Mouse (Mus musculus) myocyte (in vitro differentiated cells): Measurements from ENCODE around the gene Tstd2. TPM values are rescaled to one million over a fixed set of nuclear protein-coding genes. Genes with fewer than 3 reads are reported as not detected.

Experiments
- H3K27me3 ChIP-seq: one replicate; pipeline ENCODE4 v1.6.1; 2011; ENCODE audit not compliant: control insufficient read depth, insufficient read depth, insufficient read length
- H3K36me3 ChIP-seq: one replicate; pipeline ENCODE4 v1.6.1; 2011; ENCODE audit not compliant: control insufficient read depth, insufficient read depth
- H3K4me2 ChIP-seq: one replicate; pipeline ENCODE4 v1.6.1; 2011; ENCODE audit warnings: low read depth, control low read depth
- H3K4me3 ChIP-seq: one replicate; pipeline ENCODE4 v1.5.1; 2011; ENCODE audit warnings: mild to moderate bottlenecking, control low read depth, moderate library complexity
- H3K79me2 ChIP-seq: one replicate; pipeline ENCODE4 v1.6.1; 2011; ENCODE audit not compliant: control insufficient read depth, insufficient read depth
- H3ac ChIP-seq: one replicate; pipeline ENCODE4 v1.6.1; 2011; ENCODE audit not compliant: control insufficient read depth, insufficient read length
- CEBPB ChIP-seq: IDR thresholded peaks from 2 replicates; pipeline ENCODE4 v1.6.1; 2011; ENCODE audit warnings: mild to moderate bottlenecking, moderate library complexity; ENCODE audit not compliant: poor library complexity, insufficient read depth, severe bottlenecking
- E2F4 ChIP-seq: IDR thresholded peaks from one replicate; pipeline ENCODE4 v1.6.1; 2011; ENCODE audit warnings: mild to moderate bottlenecking, control low read depth, moderate library complexity; ENCODE audit not compliant: insufficient read depth
- MAX ChIP-seq: IDR thresholded peaks from one replicate; pipeline ENCODE4 v1.6.1; 2011; ENCODE audit warnings: low read depth, mild to moderate bottlenecking, control low read depth
- MYOD1 ChIP-seq, 3 experiments: IDR thresholded peaks; one replicate each; pipeline ENCODE4 v1.6.1; 2011; ENCODE audit warnings: control low read depth in 2 of 3, low read depth in 2 of 3, mild to moderate bottlenecking in 2 of 3, moderate library complexity in 1 of 3; ENCODE audit not compliant: insufficient read length in 2 of 3, control insufficient read depth in 1 of 3
- MYOG ChIP-seq, 3 experiments: IDR thresholded peaks; one replicate each; pipeline ENCODE4 v1.6.1; 2011; ENCODE audit warnings: control low read depth in 2 of 3, low read depth in 2 of 3, mild to moderate bottlenecking in 2 of 3; ENCODE audit not compliant: insufficient read length in 2 of 3, control insufficient read depth in 1 of 3, insufficient read depth in 1 of 3
- POLR2A ChIP-seq: IDR thresholded peaks from one replicate; pipeline ENCODE4 v1.6.1; 2011; ENCODE audit warnings: low read depth, mild to moderate bottlenecking, control low read depth, moderate library complexity; ENCODE audit not compliant: insufficient read length
- POLR2AphosphoS2 ChIP-seq: IDR thresholded peaks from one replicate; pipeline ENCODE4 v1.6.1; 2011; ENCODE audit warnings: low read depth, control low read depth; ENCODE audit not compliant: insufficient read length
- REST ChIP-seq: IDR thresholded peaks from one replicate; pipeline ENCODE4 v1.6.1; 2011; ENCODE audit warnings: mild to moderate bottlenecking, control low read depth, moderate library complexity; ENCODE audit not compliant: insufficient read depth, insufficient read length
- SRF ChIP-seq: IDR thresholded peaks from one replicate; pipeline ENCODE4 v1.6.1; 2011; ENCODE audit warnings: low read depth; ENCODE audit not compliant: control insufficient read depth, insufficient read length
- TCF12 ChIP-seq: IDR thresholded peaks from one replicate; pipeline ENCODE4 v1.6.1; 2011; ENCODE audit warnings: mild to moderate bottlenecking, control low read depth; ENCODE audit not compliant: poor library complexity, insufficient read depth, severe bottlenecking
- TCF3 ChIP-seq: IDR thresholded peaks from one replicate; pipeline ENCODE4 v1.6.1; 2011; ENCODE audit warnings: low read depth, control low read depth; ENCODE audit not compliant: insufficient read length
- USF1 ChIP-seq: IDR thresholded peaks from one replicate; pipeline ENCODE4 v1.6.1; 2011; ENCODE audit warnings: low read depth, mild to moderate bottlenecking, control low read depth, moderate library complexity
- polyA plus RNA-seq: library from polyadenylated mRNA; unstranded; fragments of >200 nt; fragmentation: generic; extraction: Trizol; gene quantifications from one replicate; pipeline ENCODE4 v1.2.1, GENCODE M21; 2012; ENCODE audit warnings: missing spikeins

The Tstd2 gene
- polyA plus RNA-seq, 1 experiment: 14.9 TPM

- no peak overlapping the region for H3K4me3 ChIP-seq
- H3K27me3 ChIP-seq: no peaks in the 10 kb centered on the region
- TF ChIP-seq POLR2A (no peak), REST (no peak), TCF12 (no peak), SRF (no peak), TCF3 (no peak), MYOD1 (IDR thresholded peaks at IDR 0.05; ENCODE audit: control insufficient read depth in 1 of 3, insufficient read length in 2 of 3, low read depth in 2 of 3) (no peak), MYOG (IDR thresholded peaks at IDR 0.05; ENCODE audit: control insufficient read depth in 1 of 3, insufficient read depth in 1 of 3, insufficient read length in 2 of 3, low read depth in 2 of 3) (no peak), E2F4 (no peak)
- H3ac ChIP-seq: no peak overlapping the region
- no peaks in the 10 kb centered on the region for H3K79me2 ChIP-seq
- H3K36me3 ChIP-seq: no peaks in the 10 kb centered on the region
- H3K4me2 ChIP-seq: no peak overlapping the region
Observed at GRCm38 (mm10) chr4:46080261-46080660, 58.2 kb downstream of the Tstd2 start.

GRCm38 (mm10) chr4:46076892-46077291, 61.6 kb downstream of the Tstd2 start:
- no peaks in the 10 kb centered on the region for H3K27me3 ChIP-seq
- H3K4me2 ChIP-seq: no peak overlapping the region
- H3ac ChIP-seq: no peak overlapping the region
- no peaks in the 10 kb centered on the region for H3K36me3 ChIP-seq
- no peaks in the 10 kb centered on the region for H3K79me2 ChIP-seq
- TF ChIP-seq REST (no peak), POLR2A (no peak), E2F4 (no peak), MAX (no peak), MYOG (IDR thresholded peaks at IDR 0.05; ENCODE audit: control insufficient read depth in 1 of 3, insufficient read depth in 1 of 3, insufficient read length in 2 of 3, low read depth in 2 of 3) (no peak), TCF3 (no peak), POLR2AphosphoS2 (no peak), TCF12 (no peak)
- H3K4me3 ChIP-seq: no peak overlapping the region

GRCm38 (mm10) chr4:46075664-46076063, 62.8 kb downstream of the Tstd2 start:
- Histone ChIP-seq H3K79me2 (no peaks in the 10 kb centered on the region), H3ac (no peak overlapping the region), H3K4me2 (no peak overlapping the region), H3K36me3 (no peaks in the 10 kb centered on the region), H3K4me3 (no peak overlapping the region), H3K27me3 (no peaks in the 10 kb centered on the region)
- TF ChIP-seq REST: no peak
- no peak for TF ChIP-seq USF1
- no peak for TF ChIP-seq SRF
- no peak for TF ChIP-seq MAX
- no peak for TF ChIP-seq MYOG (IDR thresholded peaks at IDR 0.05; ENCODE audit: control insufficient read depth in 1 of 3, insufficient read depth in 1 of 3, insufficient read length in 2 of 3, low read depth in 2 of 3)
- no peak for TF ChIP-seq TCF12
- no peak for TF ChIP-seq E2F4
- no peak for TF ChIP-seq POLR2AphosphoS2
- no peak for TF ChIP-seq CEBPB
- TF ChIP-seq TCF3: no peak
- TF ChIP-seq POLR2A: no peak
- TF ChIP-seq MYOD1 (IDR thresholded peaks at IDR 0.05; ENCODE audit: control insufficient read depth in 1 of 3, insufficient read length in 2 of 3, low read depth in 2 of 3): no peak

- no peak overlapping the region for H3K4me2 ChIP-seq
- H3K36me3 ChIP-seq: no peaks in the 10 kb centered on the region
- H3K79me2 ChIP-seq: no peaks in the 10 kb centered on the region
- TF ChIP-seq MYOG (IDR thresholded peaks at IDR 0.05; ENCODE audit: control insufficient read depth in 1 of 3, insufficient read depth in 1 of 3, insufficient read length in 2 of 3, low read depth in 2 of 3) (peak in 1 of 3 experiments; percentile 16), USF1 (no peak)
- H3K27me3 ChIP-seq: no peaks in the 10 kb centered on the region
- H3K4me3 ChIP-seq: no peak overlapping the region
- no peak overlapping the region for H3ac ChIP-seq
Observed at GRCm38 (mm10) chr4:46073736-46074135, 64.8 kb downstream of the Tstd2 start.

GRCm38 (mm10) chr4:46072631-46073030, 65.9 kb downstream of the Tstd2 start:
- H3K4me2 ChIP-seq: no peak overlapping the region
- no peaks in the 10 kb centered on the region for H3K79me2 ChIP-seq
- H3ac ChIP-seq: no peak overlapping the region
- TF ChIP-seq TCF12 (no peak), POLR2AphosphoS2 (no peak), USF1 (no peak), CEBPB (no peak), SRF (no peak), REST (no peak), MAX (no peak)
- no peak overlapping the region for H3K4me3 ChIP-seq
- no peaks in the 10 kb centered on the region for H3K36me3 ChIP-seq
- no peaks in the 10 kb centered on the region for H3K27me3 ChIP-seq
